Mouse (Mus musculus) urinary bladder, adult 2 months (tissue): Measurements from ENCODE around the gene Gm1604a. TPM values are rescaled to one million over a fixed set of nuclear protein-coding genes. Genes with fewer than 3 reads are reported as not detected.
"Not testable (repeated sequence)": the region's sequence is repeated elsewhere in the genome, so short reads cannot be mapped to it uniquely, and the experiment has no call there.

ENCODE experiments used
- DNase-seq: peaks from one replicate; pipeline ENCODE4 v3.0.0; 2022; ENCODE audit warnings: low spot score
- polyA plus RNA-seq: library from polyadenylated mRNA; depleted of rRNA; stranded (reverse); fragments of >200 nt; gene quantifications from 2 replicates; pipeline ENCODE4 v1.2.3, GENCODE M21; 2012; rRNA removed

Gene Gm1604a
- polyA plus RNA-seq: not detected in 2 replicates

DNA sequence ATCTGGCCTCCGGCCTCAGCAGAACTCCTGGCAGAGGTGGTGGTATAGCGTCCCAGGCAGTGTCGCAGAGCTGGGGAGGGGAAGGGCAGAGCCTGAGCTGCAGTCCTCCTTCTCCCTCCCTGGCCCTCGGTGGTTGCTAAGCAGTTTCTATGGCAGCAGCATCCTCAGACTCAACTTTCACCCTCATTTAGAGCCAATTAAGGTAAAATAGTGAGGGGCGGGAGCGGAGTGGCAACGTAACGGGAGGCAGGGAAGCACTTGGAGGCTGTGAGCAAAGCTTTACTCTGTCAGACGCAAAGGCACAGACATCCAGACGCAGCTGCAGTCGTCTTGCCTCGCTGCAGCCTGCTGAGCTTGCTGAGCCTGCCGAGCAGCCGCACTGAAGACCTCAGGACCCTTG, at the start of gene Gm1604a:
TSS of gene Gm1604a (plus strand) at position 312 of the 400 bp plus-strand sequence.
- DNase-seq: not testable (repeated sequence)

DNA sequence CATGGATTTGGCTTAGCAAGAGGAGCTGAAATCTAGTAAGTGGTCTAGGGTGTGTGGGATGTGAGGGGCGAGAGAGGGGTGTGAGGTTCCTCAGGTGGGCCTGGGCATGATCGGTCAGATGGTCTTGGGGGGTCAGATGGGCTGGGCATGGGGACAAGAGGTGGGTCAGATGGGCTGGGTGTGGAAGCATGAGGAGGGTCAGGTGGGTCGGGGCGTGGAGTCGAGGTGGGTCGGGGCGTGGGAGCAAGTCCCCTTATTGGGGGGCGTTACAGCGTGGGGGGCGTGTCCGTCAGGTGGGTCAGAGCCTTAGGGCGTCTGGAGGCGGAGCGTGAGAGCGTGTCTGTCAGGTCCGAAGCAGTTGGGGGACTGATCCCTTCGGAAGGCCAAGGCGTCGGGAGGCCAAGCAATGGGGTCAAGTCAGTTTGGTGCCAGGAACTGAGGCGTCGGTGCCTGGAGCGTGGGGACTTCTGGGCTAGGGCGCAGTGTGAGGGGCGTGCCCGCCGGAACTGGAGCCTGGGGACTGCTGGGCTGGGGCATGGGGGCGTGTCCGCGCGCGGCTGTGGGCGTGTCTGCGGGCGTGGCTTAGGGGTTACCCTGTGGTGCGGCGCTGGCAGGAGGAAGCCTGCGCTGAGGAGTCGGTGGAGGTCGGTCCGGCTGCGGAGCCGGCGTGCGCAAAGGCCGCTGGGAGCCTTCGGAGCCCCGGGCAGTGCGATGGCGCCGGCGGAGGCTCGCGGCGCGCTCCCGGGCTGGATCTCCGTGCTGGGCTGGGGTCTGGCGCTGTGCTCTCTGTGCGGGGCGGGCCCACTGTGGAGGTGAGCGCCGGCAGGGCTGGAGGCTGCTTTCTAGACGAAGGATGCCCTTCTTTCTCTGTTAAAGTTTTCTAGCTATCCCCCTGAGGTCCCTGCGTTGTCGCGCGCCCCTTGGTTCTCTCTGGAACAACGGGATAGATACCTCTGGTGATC, 46.8 kb upstream of the Gm1604a start, which contains the start of gene Gm49721:
TSS of gene Gm49721 (plus strand) at position 618 of the 962 bp plus-strand sequence.
- DNase-seq: peak; percentile 67

- not testable (repeated sequence) for DNase-seq
Observed at GRCm38 (mm10) chr17:6979380-6979779, 46.0 kb upstream of the Gm1604a start.

- DNase-seq: not testable (repeated sequence)
Observed at GRCm38 (mm10) chr17:6980144-6980543, 45.2 kb upstream of the Gm1604a start.

- DNase-seq: not testable (repeated sequence)
Observed at GRCm38 (mm10) chr17:6986118-6986517, 39.2 kb upstream of the Gm1604a start.

- DNase-seq: not testable (repeated sequence)
Observed at GRCm38 (mm10) chr17:6995504-6995903, 29.9 kb upstream of the Gm1604a start.

DNA sequence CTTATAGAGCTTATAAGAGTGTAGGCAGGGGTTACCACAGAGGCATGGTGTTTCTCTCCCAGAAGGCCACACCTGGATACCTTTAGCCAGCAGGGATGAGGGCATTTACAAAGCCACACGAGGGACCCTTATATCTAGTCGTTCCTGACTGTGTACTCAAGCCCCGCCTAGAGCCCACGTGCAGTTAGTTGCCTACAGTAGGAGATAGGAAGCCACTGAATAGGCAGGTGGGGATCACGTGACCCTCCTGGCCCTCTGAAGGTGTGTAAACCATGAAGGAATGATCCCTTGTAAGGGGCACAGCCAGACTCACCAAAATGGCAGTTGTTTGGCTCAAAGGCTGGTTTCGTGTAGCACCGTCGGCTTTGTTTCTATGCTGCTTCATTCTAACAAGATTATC, 28.5 kb upstream of the Gm1604a start:
- DNase-seq: not testable (repeated sequence)

- not testable (repeated sequence) for DNase-seq
Observed at GRCm38 (mm10) chr17:6997778-6998490, 27.4 kb upstream of the Gm1604a start.

- not testable (repeated sequence) for DNase-seq
Observed at GRCm38 (mm10) chr17:7001790-7002585, 23.4 kb upstream of the Gm1604a start.

DNA sequence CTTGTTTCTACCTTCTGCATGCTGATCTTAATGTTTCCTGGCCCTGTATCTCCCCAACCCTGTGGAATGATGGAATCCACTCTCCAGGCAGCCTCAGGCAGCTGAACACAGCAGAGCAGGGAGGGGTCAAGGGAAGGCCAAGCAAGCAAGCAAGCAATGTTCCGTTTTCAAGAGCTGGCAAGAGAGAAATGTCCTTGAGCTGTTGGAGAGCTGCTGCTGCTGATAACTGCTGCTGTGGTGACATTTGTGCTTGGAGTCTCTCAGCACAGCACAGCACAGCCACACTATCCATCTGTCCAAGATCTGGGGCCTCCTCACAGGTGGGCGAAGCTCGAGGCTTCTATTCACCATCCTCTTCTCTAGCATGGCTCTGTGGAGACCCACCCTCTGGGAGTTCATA, 22.0 kb upstream of the Gm1604a start:
- DNase-seq: not testable (repeated sequence)

- not testable (repeated sequence) for DNase-seq
Observed at GRCm38 (mm10) chr17:7005646-7006045, 19.7 kb upstream of the Gm1604a start.

DNA sequence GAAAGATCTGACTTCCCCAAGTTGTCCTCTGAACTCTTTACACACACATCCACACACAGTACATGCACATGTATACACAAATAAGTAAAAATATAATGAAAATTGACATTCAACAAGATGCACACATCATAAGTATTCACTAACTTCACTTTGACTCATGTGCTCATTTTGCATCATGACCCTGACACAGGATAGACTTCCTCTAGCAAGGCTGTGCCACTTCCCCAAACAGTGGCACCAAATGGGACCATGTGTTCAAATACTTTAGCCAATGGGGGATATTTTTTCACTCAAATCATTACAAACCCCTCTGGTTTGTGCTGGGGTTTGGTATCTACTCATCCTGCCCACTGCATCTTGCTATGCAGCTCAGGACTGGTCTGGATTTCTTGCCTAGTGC, 16.5 kb upstream of the Gm1604a start:
- DNase-seq: not testable (repeated sequence)

DNA sequence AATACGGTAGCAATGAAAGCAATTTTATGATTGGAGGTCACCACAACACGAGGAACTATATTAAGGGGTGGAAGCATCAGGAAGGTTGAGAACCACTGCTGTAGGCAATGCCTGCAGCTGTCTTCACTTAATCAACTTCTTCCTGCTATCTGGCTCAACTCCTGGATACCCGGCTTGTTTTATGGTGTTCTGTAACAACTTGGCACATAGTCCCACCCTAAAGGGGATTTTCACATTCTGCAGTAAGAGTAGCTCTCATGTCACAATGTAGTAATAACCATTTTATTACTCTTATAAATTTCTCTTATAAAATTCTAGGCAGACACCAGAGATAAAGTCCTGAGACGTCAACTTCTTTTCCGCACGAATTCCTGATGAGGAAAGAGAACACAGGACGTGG, 15.9 kb upstream of the Gm1604a start:
- DNase-seq: not testable (repeated sequence)

DNA sequence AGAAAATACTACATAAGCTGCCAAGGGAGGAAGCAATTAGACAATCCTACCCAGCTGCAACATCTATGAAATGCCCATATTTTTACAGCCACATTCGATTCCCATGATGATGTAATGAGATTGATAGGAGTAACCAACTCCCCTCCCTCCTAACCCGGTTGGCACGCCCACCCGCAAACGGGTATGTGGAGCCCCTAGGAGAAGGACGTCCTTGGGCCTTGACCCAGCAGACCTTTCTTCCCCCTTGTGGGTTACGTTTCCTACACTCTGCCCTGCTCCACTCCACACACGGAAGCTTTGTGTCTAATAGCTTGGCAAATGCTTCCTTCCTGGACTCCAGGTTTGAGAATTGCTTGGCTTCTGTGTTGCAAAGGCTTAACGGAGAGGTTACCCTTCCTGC, 15.5 kb upstream of the Gm1604a start:
- not testable (repeated sequence) for DNase-seq

- not testable (repeated sequence) for DNase-seq
Observed at GRCm38 (mm10) chr17:7014190-7014589, 11.2 kb upstream of the Gm1604a start.

DNA sequence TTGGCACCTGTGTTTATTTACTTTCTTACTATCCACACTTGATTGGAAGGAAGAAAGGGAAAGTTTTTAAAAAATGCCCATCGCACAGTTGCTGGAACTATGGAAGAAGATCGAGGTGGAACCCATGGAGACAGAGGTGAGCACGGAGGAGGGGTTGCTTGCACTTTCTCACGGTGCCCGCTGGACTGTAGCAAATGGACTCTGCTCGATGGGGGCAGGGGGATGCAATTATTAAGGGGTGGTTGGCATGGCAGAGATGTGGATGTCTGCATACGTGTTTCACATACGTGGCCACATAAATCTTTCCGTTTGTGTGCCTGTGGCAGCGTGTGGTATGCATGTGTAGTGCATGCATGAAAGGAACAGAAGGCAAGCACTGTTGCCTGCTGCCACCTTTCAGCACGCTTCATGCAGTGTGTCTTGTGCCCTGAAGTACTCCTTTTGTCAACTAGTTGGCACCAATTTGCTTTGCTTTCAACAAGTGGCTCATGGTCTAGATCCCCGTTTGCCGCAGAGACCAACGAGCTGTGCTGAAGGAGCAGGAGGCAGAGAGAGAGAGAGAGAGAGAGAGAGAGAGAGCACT, 487 bp downstream of the Gm1604a start:
- not testable (repeated sequence) for DNase-seq

DNA sequence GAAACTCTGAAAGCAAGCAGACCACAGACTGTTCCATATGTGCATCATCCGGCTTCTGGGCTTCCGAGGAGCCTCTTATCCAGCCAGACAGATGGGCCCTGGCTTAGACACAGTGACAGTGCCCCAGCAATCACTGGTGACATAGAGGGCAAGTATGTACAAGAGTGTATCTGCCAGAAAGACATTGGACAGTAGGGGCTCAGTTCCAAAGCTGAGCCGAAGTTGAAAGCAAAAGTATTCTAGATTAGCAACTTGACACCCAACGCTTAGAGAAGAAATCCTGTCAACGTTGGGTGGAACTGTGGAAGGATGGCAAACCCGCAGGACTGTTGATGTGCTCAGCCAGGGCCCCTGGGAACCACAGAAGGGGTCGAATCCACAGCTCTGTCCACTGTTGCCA, 4.8 kb downstream of the Gm1604a start:
- not testable (repeated sequence) for DNase-seq

DNA sequence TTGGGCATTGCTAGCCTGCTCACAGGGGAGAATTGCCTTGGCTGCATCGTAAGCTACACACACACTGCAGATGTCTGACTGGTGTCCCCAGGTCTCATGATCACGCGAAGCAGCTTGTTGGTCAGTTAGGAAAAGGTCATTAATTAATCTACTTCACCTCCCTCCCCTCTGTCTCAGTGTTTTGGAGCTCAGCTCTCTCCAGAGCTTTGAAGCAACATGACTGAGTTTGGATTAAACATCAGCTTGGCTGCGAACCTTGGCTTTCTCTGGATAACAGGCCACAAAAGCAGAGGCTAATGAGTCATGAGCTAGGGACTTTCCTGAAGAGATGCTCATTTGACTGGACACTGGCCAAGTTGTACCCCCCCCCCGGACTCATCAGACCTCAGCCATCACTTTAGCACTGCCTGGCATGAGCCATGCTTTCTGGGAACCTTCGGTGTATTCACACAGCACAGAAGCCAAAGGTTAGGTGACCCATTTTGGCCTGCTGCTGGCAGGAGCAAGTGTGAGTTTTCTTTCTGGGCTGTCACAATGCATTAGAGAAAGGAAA, 5.3 kb downstream of the Gm1604a start:
- not testable (repeated sequence) for DNase-seq

DNA sequence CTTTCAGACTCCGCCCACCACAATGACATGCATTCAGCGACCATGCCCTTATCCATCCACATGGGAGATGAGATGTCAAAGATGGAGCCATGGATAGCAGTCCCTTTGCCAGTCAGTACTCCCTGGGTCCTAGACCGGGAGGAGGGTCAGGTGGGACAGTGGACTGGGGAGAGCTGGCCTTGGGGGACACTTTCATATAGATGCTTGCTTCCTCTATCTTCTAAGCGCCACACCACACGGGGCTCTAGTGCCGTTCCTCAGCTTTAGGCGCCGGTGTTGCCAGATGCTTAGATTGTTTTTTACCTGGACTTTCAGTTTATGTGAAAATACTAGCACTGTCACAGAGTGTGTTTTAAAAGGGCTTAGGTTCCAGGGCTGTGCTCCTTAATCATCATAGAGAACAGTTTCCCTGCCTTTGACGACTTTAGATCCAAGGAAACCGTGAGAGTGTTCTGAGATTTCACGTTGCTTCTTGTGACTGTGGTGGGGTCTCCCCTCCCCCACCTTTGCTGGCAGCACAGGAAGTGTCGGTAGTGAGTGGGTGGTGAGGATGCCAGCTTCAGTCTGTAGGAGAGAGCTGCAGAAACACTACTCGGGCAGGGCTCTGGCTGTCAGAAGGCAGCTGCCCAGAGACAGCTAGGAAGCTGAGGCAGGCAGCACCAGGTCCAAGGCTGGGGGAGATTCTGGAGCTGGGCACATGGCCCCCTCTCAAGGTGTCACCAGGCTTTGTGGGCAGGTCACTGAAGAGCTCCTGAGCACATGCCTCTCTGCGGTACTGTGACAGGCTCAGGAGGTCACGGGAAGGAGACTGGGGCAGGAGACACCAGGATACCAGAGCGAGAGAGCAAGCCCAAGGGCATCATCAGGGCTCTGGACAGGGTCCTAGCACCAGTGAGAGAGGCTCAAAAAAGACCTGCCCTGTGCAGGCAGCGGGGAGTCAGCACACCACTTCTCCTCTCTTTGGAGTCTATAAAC, 8.1 kb downstream of the Gm1604a start:
- not testable (repeated sequence) for DNase-seq
